Mouse (Mus musculus): ENCODE measurements around the gene Rbpj.

DNA sequence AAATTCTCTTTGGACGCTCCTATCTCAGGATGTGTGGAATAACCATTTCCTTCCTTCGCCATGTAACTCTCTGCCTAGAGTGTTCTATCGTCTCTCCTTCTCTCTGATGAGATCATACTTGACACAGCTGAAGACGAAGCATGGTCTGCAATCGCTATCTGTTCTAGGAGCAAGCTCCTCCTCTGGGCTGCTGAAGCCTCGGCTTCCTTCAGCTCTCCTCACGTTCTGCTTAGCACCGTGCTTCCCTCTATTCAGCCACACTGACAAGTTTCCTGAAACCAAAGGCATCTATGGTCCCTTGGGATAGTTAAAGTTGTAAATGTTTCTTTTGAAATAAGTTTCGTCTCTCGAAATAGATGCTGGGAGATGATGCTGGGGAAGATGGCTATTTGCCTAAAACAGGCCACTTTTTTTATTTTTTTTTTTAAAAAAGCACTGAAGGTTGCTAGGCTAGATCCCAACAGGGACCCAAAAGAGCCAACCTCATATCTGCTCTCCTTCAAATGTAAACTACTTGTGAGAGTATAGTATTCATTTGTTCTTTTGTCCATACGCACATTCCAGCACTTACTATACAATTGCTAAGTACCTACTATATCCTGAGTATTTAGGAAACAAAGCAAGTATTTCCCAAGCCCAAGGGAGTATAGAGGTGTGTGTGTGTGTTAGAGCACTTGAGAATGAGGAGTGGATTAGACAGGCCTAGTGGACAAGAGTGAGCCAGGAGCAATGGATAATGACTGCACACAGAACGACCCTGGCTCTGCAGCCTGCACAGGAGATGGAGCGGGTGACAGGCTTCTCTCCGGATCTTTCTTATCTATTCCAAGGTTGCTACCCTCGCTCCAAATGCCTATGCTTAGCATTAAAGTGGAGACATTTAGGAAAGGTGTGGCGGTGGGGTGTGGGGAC is 726 bp downstream of the Rbpj start:
- TF ChIP-seq CTCF (conservative IDR thresholded peaks at IDR 0.05 in 1 of 2, IDR thresholded peaks at IDR 0.05 in 1 of 2; ENCODE audit: low read depth in 2 of 2, low read length in 2 of 2): no peak
- TF ChIP-seq CHD1 (IDR thresholded peaks at IDR 0.05; ENCODE audit: low read depth, low read length): no peak
- peak; percentile 72 for TF ChIP-seq ZNF384 (IDR thresholded peaks at IDR 0.05; ENCODE audit: low read depth, low read length)
- TF ChIP-seq MYC (IDR thresholded peaks at IDR 0.05; ENCODE audit: low read depth, low read length): no peak
- no peak for TF ChIP-seq ZC3H11A (IDR thresholded peaks at IDR 0.05; ENCODE audit: low read depth, low read length)
- no peak for TF ChIP-seq EP300 (IDR thresholded peaks at IDR 0.05; ENCODE audit: low read length)
- TF ChIP-seq TCF12 (IDR thresholded peaks at IDR 0.05; ENCODE audit: low read depth, low read length): no peak
- no peak for TF ChIP-seq POLR2AphosphoS2 (IDR thresholded peaks at IDR 0.05; ENCODE audit: low read depth, low read length)
- TF ChIP-seq MAX (IDR thresholded peaks at IDR 0.05; ENCODE audit: low read length): no peak
- TF ChIP-seq UBTF (IDR thresholded peaks at IDR 0.05; ENCODE audit: low read depth, low read length): no peak
- no peak for TF ChIP-seq KAT2A (IDR thresholded peaks at IDR 0.05; ENCODE audit: insufficient replicate concordance, low read length)
